Mouse (Mus musculus) intestine, embryonic 14.5 days (tissue): Measurements from ENCODE around the gene Ispd. TPM values are rescaled to one million over a fixed set of nuclear protein-coding genes. Genes with fewer than 3 reads are reported as not detected.
"Not testable (repeated sequence)": the region's sequence is repeated elsewhere in the genome, so short reads cannot be mapped to it uniquely, and the experiment has no call there.

Source experiments
- ATAC-seq: fragments of 200-750 bp; cut with Nextera tagmentation; replicated peaks from 2 replicates; pipeline ENCODE4 v1.8.0; 2017; ENCODE audit warnings: low read depth, moderate number of reproducible peaks, moderate TSS enrichment, moderate library complexity; ENCODE audit not compliant: low FRiP score, low TSS enrichment
- DNase-seq: peaks from one replicate; pipeline ENCODE4 v3.0.0-alpha.2; 2018; ENCODE audit warnings: low spot score
- H3K27ac ChIP-seq: fragments of 300-500 bp; sonication (generic); 2 replicates; pipeline ENCODE4 v1.5.1; 2014; ENCODE audit warnings: low read depth, mild to moderate bottlenecking, control low read depth
- H3K27me3 ChIP-seq: fragments of 300-500 bp; sonication (generic); replicated peaks from 2 replicates; pipeline ENCODE4 v1.6.1; 2014; ENCODE audit warnings: low read length, control low read depth; ENCODE audit not compliant: control insufficient read depth, insufficient read depth
- H3K36me3 ChIP-seq: fragments of 300-500 bp; sonication (generic); 2 replicates; pipeline ENCODE4 v1.6.1; 2014; ENCODE audit warnings: low read length, control low read depth; ENCODE audit not compliant: control insufficient read depth, insufficient read depth
- H3K4me1 ChIP-seq: fragments of 300-500 bp; sonication (generic); replicated peaks from 2 replicates; pipeline ENCODE4 v1.6.1; 2014; ENCODE audit warnings: low read length, control low read depth, mixed read lengths; ENCODE audit not compliant: control insufficient read depth, insufficient read depth
- H3K4me2 ChIP-seq: fragments of 300-500 bp; sonication (generic); 2 replicates; pipeline ENCODE4 v1.6.1; 2014; ENCODE audit warnings: low read length
- H3K4me3 ChIP-seq: fragments of 300-500 bp; sonication (generic); 2 replicates; pipeline ENCODE4 v1.5.1; 2014; ENCODE audit warnings: low read depth, low read length, control low read depth, mixed read lengths
- H3K9ac ChIP-seq: fragments of 300-500 bp; sonication (generic); 2 replicates; pipeline ENCODE4 v1.6.1; 2014; ENCODE audit warnings: mild to moderate bottlenecking, low read length
- H3K9me3 ChIP-seq: fragments of 300-500 bp; sonication (generic); 2 replicates; pipeline ENCODE4 v1.6.1; 2016; ENCODE audit warnings: low read length, control low read depth; ENCODE audit not compliant: control insufficient read depth
- WGBS: fragments of 180-500 bp; shearing (Covaris S2); extraction: QIAGEN DNeasy Blood & Tissue Kit; methylation state at CpG from one replicate; pipeline ENCODE4 v1.1.7; 2014; 5-methylcytosine and 5-hydroxymethylcytosine counted together
- polyA plus RNA-seq: library from polyadenylated mRNA; unstranded; fragments of >200 nt; fragmentation: Nextera tagmentation; extraction: Ambion mirVana; gene quantifications from 2 replicates; pipeline ENCODE4 v1.2.1, GENCODE M21; 2014

Gene Ispd
- polyA plus RNA-seq, 1 experiment from 2014 or later: 12.5 TPM

DNA sequence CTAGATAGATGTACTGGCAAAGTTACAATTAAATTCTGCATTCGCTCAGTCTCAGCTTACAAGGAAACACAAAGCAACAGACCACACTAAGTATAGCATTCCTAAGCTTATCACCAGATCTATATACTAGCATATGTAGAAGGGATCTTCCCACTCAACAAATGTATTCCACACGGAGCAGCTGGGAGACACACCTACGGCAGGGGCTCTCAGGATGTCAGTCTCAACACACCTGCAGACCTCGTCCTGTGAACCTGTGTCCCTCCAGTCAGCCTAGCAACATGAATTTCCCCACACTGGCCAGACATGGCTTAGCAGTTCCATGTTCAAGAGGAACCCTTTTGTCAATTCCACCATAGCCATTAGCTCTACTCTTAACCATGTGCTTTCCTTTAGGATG lies 4.9 kb upstream of the Ispd start:
- not testable (repeated sequence) for H3K27ac ChIP-seq, H3K9me3 ChIP-seq, H3K9ac ChIP-seq, H3K4me2 ChIP-seq, H3K27me3 ChIP-seq, ATAC-seq, H3K4me3 ChIP-seq, H3K36me3 ChIP-seq, H3K4me1 ChIP-seq, DNase-seq
- WGBS: 92% methylated on average over 3 of the region's 4 CpGs

- no peak for DNase-seq
- H3K27me3 ChIP-seq: no peaks in the 10 kb centered on the region
- ATAC-seq: no peak
- no peak overlapping the region for H3K4me2 ChIP-seq
- no peak overlapping the region for H3K9ac ChIP-seq
- WGBS: 41% methylated on average over 3 of the region's 3 CpGs
- H3K27ac ChIP-seq: no peak overlapping the region
- no peaks in the 10 kb centered on the region for H3K9me3 ChIP-seq
- H3K4me1 ChIP-seq: peaks cover 4% of the 10 kb centered on the region
- H3K4me3 ChIP-seq: no peak overlapping the region
- no peaks in the 10 kb centered on the region for H3K36me3 ChIP-seq
These were observed 996 bp upstream of the Ispd start for GRCm38 (mm10) chr12:36380254-36380653.

DNA sequence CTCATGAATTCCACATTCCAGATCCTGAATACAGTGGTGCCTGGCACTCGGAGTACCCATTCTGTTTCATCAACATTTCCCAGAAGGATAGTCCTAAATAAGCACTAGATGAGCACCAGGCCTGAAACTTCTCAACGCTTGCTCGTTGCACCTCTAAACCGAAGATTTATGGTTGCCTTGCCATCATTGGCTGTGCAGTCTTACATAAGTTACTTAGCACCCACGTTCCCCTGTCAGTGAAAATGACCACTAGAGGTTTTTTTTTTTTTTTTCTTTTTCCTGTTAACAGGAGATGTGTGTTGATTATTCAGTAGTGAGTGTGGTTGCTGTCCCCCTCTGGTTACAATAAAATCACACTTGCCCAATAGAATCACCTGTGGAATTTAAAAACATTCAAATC lies 444 bp upstream of the Ispd start:
- Histone ChIP-seq H3K27ac (no peak overlapping the region; the same call in 1 of the 2 replicates), H3K4me2 (peak overlapping the region; percentile 75), H3K27me3 (no peaks in the 10 kb centered on the region), H3K4me1 (peaks cover 4% of the 10 kb centered on the region), H3K36me3 (no peaks in the 10 kb centered on the region), H3K9me3 (no peaks in the 10 kb centered on the region), H3K9ac (no peak overlapping the region), H3K4me3 (peak overlapping the region; percentile 58; the same call in 1 of the 2 replicates)
- no peak for DNase-seq
- ATAC-seq: no peak
- WGBS: 39% methylated on average over 5 of the region's 5 CpGs

DNA sequence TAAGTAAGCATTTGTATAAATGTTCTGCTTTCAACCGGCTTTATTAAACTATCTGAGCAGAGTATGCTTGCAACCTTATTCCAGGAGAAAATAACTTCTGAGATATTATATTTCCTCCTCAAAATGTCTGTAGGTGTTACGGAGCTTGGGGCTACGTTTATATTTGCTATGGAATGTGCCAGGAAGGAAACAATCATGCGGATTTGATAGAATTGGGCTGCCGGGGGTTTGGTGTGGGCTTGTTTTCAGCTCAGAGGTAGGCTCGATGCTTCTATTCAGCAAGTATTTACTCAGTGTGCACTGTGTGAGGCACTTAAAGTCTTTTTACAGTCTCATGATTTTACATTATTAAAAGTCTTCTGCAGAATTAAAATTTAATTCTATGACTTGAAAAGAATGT lies 4.1 kb downstream of the Ispd start:
- peaks cover 4% of the 10 kb centered on the region for H3K4me1 ChIP-seq
- no peaks in the 10 kb centered on the region for H3K36me3 ChIP-seq
- DNase-seq (no peak), ATAC-seq (no peak)
- H3K9ac ChIP-seq: no peak overlapping the region
- no peaks in the 10 kb centered on the region for H3K9me3 ChIP-seq
- H3K27ac ChIP-seq: no peak overlapping the region
- no peak overlapping the region for H3K4me2 ChIP-seq
- no peaks in the 10 kb centered on the region for H3K27me3 ChIP-seq
- no peak overlapping the region for H3K4me3 ChIP-seq
- 47% methylated on average over 6 of the region's 6 CpGs for WGBS

- no peaks in the 10 kb centered on the region for H3K9me3 ChIP-seq
- DNase-seq: no peak
- no peak for ATAC-seq
- no peak overlapping the region for H3K9ac ChIP-seq
- 82% methylated on average over 4 of the region's 4 CpGs for WGBS
- no peaks in the 10 kb centered on the region for H3K27me3 ChIP-seq
- peaks cover 4% of the 10 kb centered on the region for H3K4me1 ChIP-seq
- H3K4me3 ChIP-seq: no peak overlapping the region
- H3K4me2 ChIP-seq: no peak overlapping the region
- no peaks in the 10 kb centered on the region for H3K36me3 ChIP-seq
- H3K27ac ChIP-seq: no peak overlapping the region
These were observed 5.7 kb downstream of the Ispd start for GRCm38 (mm10) chr12:36386991-36387390.

DNA sequence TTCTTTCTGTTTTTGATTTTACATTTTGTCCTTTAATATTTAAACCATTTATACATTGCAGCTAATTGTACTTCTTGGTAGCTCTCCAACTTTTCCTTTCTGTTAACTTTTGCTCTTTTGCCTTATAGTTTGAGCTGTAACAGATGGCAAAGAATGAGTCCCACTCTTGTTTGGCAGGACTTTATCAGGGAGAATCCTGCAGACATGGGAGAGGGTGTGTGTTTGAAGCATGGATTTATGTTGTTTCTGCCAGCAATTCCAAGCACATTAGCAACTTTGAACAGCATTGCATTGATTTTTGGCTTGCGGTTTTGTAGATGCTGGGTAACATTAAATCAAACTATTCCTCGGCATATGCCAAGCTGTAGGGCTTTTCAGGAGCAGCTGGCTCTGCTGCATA lies 13.9 kb downstream of the Ispd start:
- Histone ChIP-seq H3K27me3 (no peaks in the 10 kb centered on the region), H3K4me2 (no peak overlapping the region), H3K9ac (no peak overlapping the region), H3K36me3 (no peaks in the 10 kb centered on the region), H3K9me3 (peaks cover 9% of the 10 kb centered on the region; the same call in 1 of the 2 replicates), H3K4me3 (no peak overlapping the region), H3K4me1 (no peaks in the 10 kb centered on the region), H3K27ac (no peak overlapping the region)
- no peak for ATAC-seq
- 59% methylated on average over 2 of the region's 2 CpGs for WGBS
- DNase-seq: no peak

- Histone ChIP-seq H3K27ac (no peak overlapping the region), H3K4me2 (no peak overlapping the region), H3K9ac (no peak overlapping the region), H3K9me3 (no peaks in the 10 kb centered on the region), H3K27me3 (no peaks in the 10 kb centered on the region), H3K36me3 (no peaks in the 10 kb centered on the region), H3K4me3 (no peak overlapping the region), H3K4me1 (peaks cover 7% of the 10 kb centered on the region; the same call in 1 of the 2 replicates)
- ATAC-seq: no peak
- WGBS: 77% methylated on average over 10 of the region's 10 CpGs
- DNase-seq: no peak
These were observed 42.4 kb downstream of the Ispd start for GRCm38 (mm10) chr12:36423677-36424076.

GRCm38 (mm10) chr12:36425258-36425657 lies 44.0 kb downstream of the Ispd start:
- Histone ChIP-seq H3K27ac (no peak overlapping the region), H3K4me3 (no peak overlapping the region), H3K4me1 (peaks cover 7% of the 10 kb centered on the region; the same call in 1 of the 2 replicates), H3K9me3 (no peaks in the 10 kb centered on the region), H3K4me2 (no peak overlapping the region), H3K27me3 (no peaks in the 10 kb centered on the region), H3K9ac (no peak overlapping the region), H3K36me3 (no peaks in the 10 kb centered on the region)
- ATAC-seq: no peak
- DNase-seq: no peak
- WGBS: 85% methylated on average over 7 of the region's 7 CpGs

DNA sequence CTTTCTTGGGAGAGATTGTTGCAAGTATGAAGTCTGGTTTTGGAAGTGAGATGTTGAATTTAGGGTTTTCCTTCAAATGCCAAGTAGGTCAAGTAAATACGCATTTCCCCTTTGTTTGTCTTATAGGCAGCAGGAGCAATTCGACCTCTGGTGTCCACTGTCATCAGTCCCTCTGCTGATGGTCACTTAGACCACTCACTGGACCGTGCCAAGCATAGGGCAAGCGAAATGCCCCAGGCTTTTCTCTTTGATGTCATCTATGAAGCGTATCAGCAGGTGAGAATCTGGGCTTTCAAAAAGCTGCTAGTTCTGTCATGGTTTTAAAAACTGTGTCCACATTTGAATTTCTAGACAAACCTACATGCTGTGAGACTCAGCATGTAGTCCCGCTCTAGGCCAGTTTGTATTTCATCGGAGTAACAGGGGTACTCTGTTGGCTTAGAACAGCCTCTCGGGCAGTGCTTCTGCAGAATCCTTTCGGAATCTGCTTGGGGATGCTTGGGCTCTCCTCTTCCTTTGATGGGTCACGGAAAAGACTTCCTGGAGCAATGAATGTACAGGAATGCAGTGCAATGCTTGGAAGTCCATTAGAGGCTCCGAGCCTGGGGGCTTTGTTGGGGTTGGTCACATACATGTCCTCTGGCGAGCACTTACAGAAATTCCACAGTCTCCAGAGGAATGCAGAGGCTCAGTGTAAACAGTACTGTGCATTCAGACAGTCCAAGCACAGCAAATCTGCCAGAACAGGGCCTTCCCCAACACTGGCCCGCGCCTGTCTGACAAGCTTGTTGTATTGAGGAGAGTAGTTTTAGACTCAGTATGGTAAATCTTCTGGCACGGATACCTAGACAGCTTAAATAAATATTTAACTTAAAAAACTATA lies 45.2 kb downstream of the Ispd start:
- Histone ChIP-seq H3K27me3 (no peaks in the 10 kb centered on the region), H3K4me3 (no peak overlapping the region), H3K4me2 (no peak overlapping the region), H3K9me3 (no peaks in the 10 kb centered on the region), H3K36me3 (no peaks in the 10 kb centered on the region), H3K9ac (no peak overlapping the region), H3K4me1 (peaks cover 7% of the 10 kb centered on the region; the same call in 1 of the 2 replicates), H3K27ac (peak overlapping the region; percentile 59; the same call in 1 of the 2 replicates)
- whole genome bisulfite sequencing: 41% methylated on average over 15 of the region's 15 CpGs
- peak; percentile 52 for DNase-seq
- peak; percentile 76; the same call in 1 of the 2 replicates for ATAC-seq
